Mouse (Mus musculus) layer of hippocampus, adult 9-11 months (tissue): ENCODE measurements at regions not wholly inside any gene's neighbourhood (a gene's known extent, or its start where the extent isn't known, plus 50 kb on each side); places are given as distances from the start of the nearest gene placed in this dataset.

Experiments
- DNase-seq: peaks from one replicate; pipeline ENCODE4 v3.0.0; 2022

DNA sequence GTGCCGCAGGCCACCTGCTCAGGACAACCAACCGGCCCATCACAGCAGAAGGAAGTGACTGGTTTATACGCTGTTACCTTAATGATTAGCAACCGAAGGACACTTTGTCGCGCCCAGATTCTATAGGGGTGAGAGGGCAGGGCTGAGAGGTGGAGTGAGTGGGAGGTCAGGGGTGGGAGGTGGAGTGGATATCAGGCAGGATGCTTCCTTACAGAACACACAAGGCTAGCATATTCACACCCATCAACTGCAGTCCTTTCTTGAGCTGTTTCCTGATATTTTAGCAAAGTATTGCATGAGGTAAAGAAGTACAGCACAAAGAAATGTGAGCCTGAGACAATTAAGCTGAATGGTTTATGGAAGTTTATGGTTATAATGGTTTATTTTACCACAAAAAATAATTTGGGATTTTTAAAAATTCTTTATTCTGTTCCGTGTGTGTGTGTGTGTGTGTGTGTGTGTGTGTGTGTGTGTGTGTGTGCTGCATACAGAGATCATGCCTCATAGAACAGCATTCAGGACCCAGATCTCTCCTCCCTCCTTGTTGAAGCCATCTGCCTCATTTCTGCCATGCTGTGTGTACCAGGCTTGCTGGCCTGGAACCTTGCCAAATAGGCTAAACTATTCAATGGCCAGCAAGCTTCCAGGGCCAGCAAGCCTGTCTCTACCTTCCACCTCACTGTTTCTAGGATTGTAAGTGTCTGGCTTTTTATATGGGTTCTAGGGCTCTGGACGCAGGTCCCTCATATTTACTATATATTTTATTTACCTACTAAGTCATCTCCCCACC is 190.5 kb downstream of the Prkcq start:
- peak; percentile 23 for DNase-seq

DNA sequence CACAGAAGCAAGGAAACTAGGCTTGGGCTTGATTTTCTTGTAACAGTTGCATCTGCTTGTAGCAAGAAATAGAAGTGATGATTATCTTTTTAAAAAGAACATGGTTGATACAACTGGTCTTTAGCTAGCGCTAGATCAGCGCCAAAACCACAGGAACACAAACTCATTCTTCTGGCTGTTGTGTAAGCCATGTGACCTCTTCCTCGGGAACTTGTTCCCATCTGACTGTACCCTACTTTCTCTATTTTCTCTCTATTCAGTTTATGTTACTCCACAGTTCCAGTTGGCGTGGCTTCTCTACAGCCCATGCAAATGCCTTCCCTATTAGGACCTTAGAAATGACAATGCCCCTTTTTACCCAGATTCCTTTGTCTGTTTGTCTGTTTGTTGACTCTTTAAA is 187.4 kb downstream of the Prkcq start:
- no peak for DNase-seq

DNA sequence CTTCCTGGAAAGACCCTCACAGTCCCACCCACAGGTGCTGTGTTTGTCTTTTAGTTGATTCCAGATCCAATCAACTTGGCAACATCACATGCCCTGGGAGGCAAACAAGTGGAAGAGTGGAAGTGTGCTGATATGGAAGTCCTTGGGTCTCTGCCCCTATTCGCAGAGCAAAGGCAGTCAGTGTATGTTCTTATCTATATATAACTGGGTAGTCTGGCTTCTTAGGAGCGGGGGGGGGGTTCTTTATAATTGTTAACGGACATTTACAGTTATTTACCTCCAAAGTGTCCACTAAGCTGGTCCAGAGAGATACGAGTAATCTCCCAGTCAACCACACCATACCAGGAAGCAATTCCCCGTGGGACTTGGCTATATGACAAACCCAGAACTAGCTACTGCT is 184.8 kb downstream of the Prkcq start:
- DNase-seq, result no peak

DNA sequence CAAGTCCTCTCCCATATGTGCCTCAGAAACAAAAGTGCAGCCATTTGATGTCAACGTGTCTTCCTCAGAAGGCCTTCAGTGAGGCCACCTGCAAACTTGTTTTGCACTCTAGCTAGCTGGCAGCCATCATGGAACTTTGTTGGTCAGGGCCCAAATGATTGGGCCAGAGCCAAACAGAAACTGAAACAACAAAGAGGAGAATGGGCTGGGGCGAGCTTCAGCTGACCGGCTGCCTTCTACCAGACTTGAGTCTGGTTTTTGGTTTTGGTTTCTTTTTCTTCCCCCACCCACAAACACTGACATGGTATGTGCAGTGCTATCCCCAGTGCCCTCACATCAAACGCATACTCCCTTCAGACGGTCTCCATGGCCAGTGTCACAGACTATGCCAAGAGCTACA is 183.7 kb downstream of the Prkcq start:
- no peak for DNase-seq
